Mouse (Mus musculus): Measurements from ENCODE around the gene Vmn1r6. TPM values are rescaled to one million over a fixed set of nuclear protein-coding genes. Genes with fewer than 3 reads are reported as not detected.
"Not testable (repeated sequence)": the region's sequence is repeated elsewhere in the genome, so short reads cannot be mapped to it uniquely, and the experiment has no call there.

Vmn1r6 gene
- total RNA-seq (2014; rRNA removed) (not detected in 2 replicates), polyA plus RNA-seq (2015; fragmentation: Nextera tagmentation; extraction: Ambion mirVana) (not detected in 2 replicates)

GRCm38 (mm10) chr6:56996943-56997342, at the start of gene Vmn1r6:
TSS of gene Vmn1r6 (plus strand) at chr6:56997243.
- DNase-seq (ENCODE audit: low spot score) (no peak), ATAC-seq (ENCODE audit: low FRiP score) (no peak)
- Histone ChIP-seq H3K27me3 (ENCODE audit: insufficient read depth, low read length) (no peaks in the 10 kb centered on the region), H3K4me2 (ENCODE audit: low read depth, low read length, poor library complexity, severe bottlenecking) (no peak within 1 kb of the TSS), H3K9ac (replicated peaks; ENCODE audit: low read length, poor library complexity, severe bottlenecking) (no peak within 1 kb of the TSS), H3K27ac (ENCODE audit: low read depth, low read length) (no peak within 1 kb of the TSS), H3K36me3 (ENCODE audit: insufficient read depth, low read length) (no peaks in the 10 kb centered on the region), H3K9me3 (ENCODE audit: low read length) (no peaks in the 10 kb centered on the region), H3K4me1 (ENCODE audit: insufficient read depth, low read length) (no peaks in the 10 kb centered on the region), H3K4me3 (ENCODE audit: low read depth, low read length) (no peak within 1 kb of the TSS)
- WGBS, result 84% methylated on average over 2 of the region's 2 CpGs
- no peak for TF ChIP-seq CTCF (IDR thresholded peaks at IDR 0.05)

GRCm38 (mm10) chr6:56956436-56956835, 40.6 kb upstream of the Vmn1r6 start:
- H3K9ac ChIP-seq (replicated peaks; ENCODE audit: low read length, poor library complexity, severe bottlenecking), result no peak overlapping the region
- H3K9me3 ChIP-seq (ENCODE audit: low read length), result no peaks in the 10 kb centered on the region
- ATAC-seq (ENCODE audit: low FRiP score), result no peak
- H3K27me3 ChIP-seq (ENCODE audit: insufficient read depth, low read length), result no peaks in the 10 kb centered on the region
- peak; percentile 0 for DNase-seq (ENCODE audit: low spot score)
- H3K27ac ChIP-seq (ENCODE audit: low read depth, low read length), result no peak overlapping the region
- no peak overlapping the region for H3K4me2 ChIP-seq (ENCODE audit: low read depth, low read length, poor library complexity, severe bottlenecking)
- no peaks in the 10 kb centered on the region for H3K36me3 ChIP-seq (ENCODE audit: insufficient read depth, low read length)
- 61% methylated on average over 5 of the region's 5 CpGs for WGBS
- no peak for TF ChIP-seq CTCF (IDR thresholded peaks at IDR 0.05)
- H3K4me1 ChIP-seq (ENCODE audit: insufficient read depth, low read length), result no peaks in the 10 kb centered on the region
- no peak overlapping the region for H3K4me3 ChIP-seq (ENCODE audit: low read depth, low read length)

DNA sequence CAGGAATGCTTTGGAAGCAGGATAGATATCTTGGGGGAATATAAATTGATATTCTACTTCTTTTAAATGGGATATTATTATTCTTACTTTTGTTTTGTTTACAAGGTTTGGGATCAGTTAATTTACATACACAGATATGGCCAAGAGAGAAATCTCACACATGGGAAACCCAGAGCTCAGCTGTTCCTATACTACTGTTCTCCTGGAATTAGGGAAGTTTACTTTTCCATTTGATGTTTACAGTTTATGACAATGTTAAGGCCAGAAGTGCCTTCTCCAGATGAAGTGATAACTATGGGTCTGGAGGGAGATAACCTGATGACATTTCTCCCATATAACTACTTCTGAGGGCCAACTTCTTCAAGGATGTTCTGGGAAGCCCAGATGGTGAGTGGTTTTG, 27.1 kb upstream of the Vmn1r6 start, which contains the start of gene Vmn1r5:
Gene Vmn1r5, plus strand, starts transcription at position 301 of the 400 bp plus-strand sequence.
- H3K9me3 ChIP-seq (ENCODE audit: low read length), result no peaks in the 10 kb centered on the region
- ATAC-seq (ENCODE audit: low FRiP score) (no peak), DNase-seq (ENCODE audit: low spot score) (no peak)
- no peak within 1 kb of the TSS for H3K27ac ChIP-seq (ENCODE audit: low read depth, low read length)
- H3K4me2 ChIP-seq (ENCODE audit: low read depth, low read length, poor library complexity, severe bottlenecking), result no peak within 1 kb of the TSS
- H3K4me3 ChIP-seq (ENCODE audit: low read depth, low read length), result no peak within 1 kb of the TSS
- no peaks in the 10 kb centered on the region for H3K36me3 ChIP-seq (ENCODE audit: insufficient read depth, low read length)
- no peaks in the 10 kb centered on the region for H3K4me1 ChIP-seq (ENCODE audit: insufficient read depth, low read length)
- no peak for TF ChIP-seq CTCF (IDR thresholded peaks at IDR 0.05)
- no peak within 1 kb of the TSS for H3K9ac ChIP-seq (replicated peaks; ENCODE audit: low read length, poor library complexity, severe bottlenecking)
- no peaks in the 10 kb centered on the region for H3K27me3 ChIP-seq (ENCODE audit: insufficient read depth, low read length)

GRCm38 (mm10) chr6:57025224-57025623, 28.2 kb downstream of the Vmn1r6 start, which contains the start of gene Vmn1r7:
TSS of gene Vmn1r7 (minus strand) at chr6:57025324.
- not testable (repeated sequence) for DNase-seq (ENCODE audit: low spot score); H3K4me3 ChIP-seq (ENCODE audit: low read depth, low read length); H3K27me3 ChIP-seq (ENCODE audit: insufficient read depth, low read length); H3K4me2 ChIP-seq (ENCODE audit: low read depth, low read length, poor library complexity, severe bottlenecking); H3K4me1 ChIP-seq (ENCODE audit: insufficient read depth, low read length); H3K27ac ChIP-seq (ENCODE audit: low read depth, low read length); H3K9me3 ChIP-seq (ENCODE audit: low read length); H3K36me3 ChIP-seq (ENCODE audit: insufficient read depth, low read length); H3K9ac ChIP-seq (replicated peaks; ENCODE audit: low read length, poor library complexity, severe bottlenecking); ATAC-seq (ENCODE audit: low FRiP score)
- 87% methylated on average over 2 of the region's 2 CpGs for WGBS

- Histone ChIP-seq H3K9ac (replicated peaks; ENCODE audit: low read length, poor library complexity, severe bottlenecking) (no peak within 1 kb of the TSS), H3K4me2 (ENCODE audit: low read depth, low read length, poor library complexity, severe bottlenecking) (no peak within 1 kb of the TSS), H3K27ac (ENCODE audit: low read depth, low read length) (no peak within 1 kb of the TSS), H3K4me3 (ENCODE audit: low read depth, low read length) (no peak within 1 kb of the TSS), H3K9me3 (ENCODE audit: low read length) (no peaks in the 10 kb centered on the region), H3K27me3 (ENCODE audit: insufficient read depth, low read length) (no peaks in the 10 kb centered on the region), H3K36me3 (ENCODE audit: insufficient read depth, low read length) (no peaks in the 10 kb centered on the region), H3K4me1 (ENCODE audit: insufficient read depth, low read length) (no peaks in the 10 kb centered on the region)
- DNase-seq (ENCODE audit: low spot score), result no peak
- no peak for ATAC-seq (ENCODE audit: low FRiP score)
- TF ChIP-seq CTCF (IDR thresholded peaks at IDR 0.05), result no peak
Measured at GRCm38 (mm10) chr6:57031984-57032383, 34.9 kb downstream of the Vmn1r6 start, which contains the start of gene Vmn1r8. TSS of gene Vmn1r8 (plus strand) at chr6:57032284.

GRCm38 (mm10) chr6:57034674-57035073, 37.6 kb downstream of the Vmn1r6 start:
- no peak for DNase-seq (ENCODE audit: low spot score)
- H3K27ac ChIP-seq (ENCODE audit: low read depth, low read length), result no peak overlapping the region
- no peaks in the 10 kb centered on the region for H3K9me3 ChIP-seq (ENCODE audit: low read length)
- no peak overlapping the region for H3K9ac ChIP-seq (replicated peaks; ENCODE audit: low read length, poor library complexity, severe bottlenecking)
- H3K4me3 ChIP-seq (ENCODE audit: low read depth, low read length), result no peak overlapping the region
- WGBS, result 84% methylated on average over 2 of the region's 2 CpGs
- no peak overlapping the region for H3K4me2 ChIP-seq (ENCODE audit: low read depth, low read length, poor library complexity, severe bottlenecking)
- no peak for ATAC-seq (ENCODE audit: low FRiP score)
- H3K4me1 ChIP-seq (ENCODE audit: insufficient read depth, low read length), result no peaks in the 10 kb centered on the region
- no peaks in the 10 kb centered on the region for H3K36me3 ChIP-seq (ENCODE audit: insufficient read depth, low read length)
- TF ChIP-seq CTCF (IDR thresholded peaks at IDR 0.05), result no peak
- H3K27me3 ChIP-seq (ENCODE audit: insufficient read depth, low read length), result no peaks in the 10 kb centered on the region

Other genes with a start within 250 kb of the Vmn1r6 start
- gene Kbtbd2, start 199.4 kb upstream of the Vmn1r6 start, total RNA-seq (2014; rRNA removed), result 36.9 and 50.1 TPM in 2 replicates
- gene Kbtbd2, start 199.4 kb upstream of the Vmn1r6 start, polyA plus RNA-seq (2015; fragmentation: Nextera tagmentation; extraction: Ambion mirVana), result 15.9 and 18.4 TPM in 2 replicates
- 44.8 and 46.5 TPM in 2 replicates for gene Fkbp9, start 165.2 kb upstream of the Vmn1r6 start, total RNA-seq (2014; rRNA removed)
- gene Fkbp9, start 165.2 kb upstream of the Vmn1r6 start, polyA plus RNA-seq (2015; fragmentation: Nextera tagmentation; extraction: Ambion mirVana), result 31.9 and 36.7 TPM in 2 replicates
- 83.2 and 98.4 TPM in 2 replicates for gene Nt5c3, start 73.3 kb upstream of the Vmn1r6 start, total RNA-seq (2014; rRNA removed)
- gene Nt5c3, start 73.3 kb upstream of the Vmn1r6 start, polyA plus RNA-seq (2015; fragmentation: Nextera tagmentation; extraction: Ambion mirVana), result 181 and 182 TPM in 2 replicates
- gene Vmn1r4, start 73.2 kb upstream of the Vmn1r6 start, total RNA-seq (2014; rRNA removed), result 0.33 and 1.7 TPM in 2 replicates
- gene Vmn1r4, start 73.2 kb upstream of the Vmn1r6 start, polyA plus RNA-seq (2015; fragmentation: Nextera tagmentation; extraction: Ambion mirVana), result 0.46 and 0.88 TPM in 2 replicates
- gene Vmn1r5, start 27.0 kb upstream of the Vmn1r6 start, total RNA-seq (2014; rRNA removed), result not detected in 2 replicates
- gene Vmn1r5, start 27.0 kb upstream of the Vmn1r6 start, polyA plus RNA-seq (2015; fragmentation: Nextera tagmentation; extraction: Ambion mirVana), result not detected in 2 replicates
- gene Vmn1r7, start 28.1 kb downstream of the Vmn1r6 start, total RNA-seq (2014; rRNA removed), result not detected in 2 replicates
- not detected in 2 replicates for gene Vmn1r7, start 28.1 kb downstream of the Vmn1r6 start, polyA plus RNA-seq (2015; fragmentation: Nextera tagmentation; extraction: Ambion mirVana)
- not detected in 2 replicates for gene Vmn1r8, start 35.0 kb downstream of the Vmn1r6 start, total RNA-seq (2014; rRNA removed)
- gene Vmn1r8, start 35.0 kb downstream of the Vmn1r6 start, polyA plus RNA-seq (2015; fragmentation: Nextera tagmentation; extraction: Ambion mirVana), result not detected in 2 replicates
- not detected in 2 replicates for gene Vmn1r9, start 69.5 kb downstream of the Vmn1r6 start, total RNA-seq (2014; rRNA removed)
- not detected in 2 replicates for gene Vmn1r9, start 69.5 kb downstream of the Vmn1r6 start, polyA plus RNA-seq (2015; fragmentation: Nextera tagmentation; extraction: Ambion mirVana)
- gene Vmn1r10, start 112.2 kb downstream of the Vmn1r6 start, total RNA-seq (2014; rRNA removed), result not detected in 2 replicates
- gene Vmn1r10, start 112.2 kb downstream of the Vmn1r6 start, polyA plus RNA-seq (2015; fragmentation: Nextera tagmentation; extraction: Ambion mirVana), result not detected in 2 replicates
- not detected in 2 replicates for gene Vmn1r11, start 136.2 kb downstream of the Vmn1r6 start, total RNA-seq (2014; rRNA removed)
- not detected in 2 replicates for gene Vmn1r11, start 136.2 kb downstream of the Vmn1r6 start, polyA plus RNA-seq (2015; fragmentation: Nextera tagmentation; extraction: Ambion mirVana)
- not detected in 2 replicates for gene Vmn1r12, start 159.7 kb downstream of the Vmn1r6 start, total RNA-seq (2014; rRNA removed)
- not detected in 2 replicates for gene Vmn1r12, start 159.7 kb downstream of the Vmn1r6 start, polyA plus RNA-seq (2015; fragmentation: Nextera tagmentation; extraction: Ambion mirVana)
- not detected in 2 replicates for gene Vmn1r13, start 206.0 kb downstream of the Vmn1r6 start, total RNA-seq (2014; rRNA removed)
- not detected in 2 replicates for gene Vmn1r13, start 206.0 kb downstream of the Vmn1r6 start, polyA plus RNA-seq (2015; fragmentation: Nextera tagmentation; extraction: Ambion mirVana)
- gene Vmn1r14, start 234.4 kb downstream of the Vmn1r6 start, total RNA-seq (2014; rRNA removed), result not detected in 2 replicates
- not detected in 2 replicates for gene Vmn1r14, start 234.4 kb downstream of the Vmn1r6 start, polyA plus RNA-seq (2015; fragmentation: Nextera tagmentation; extraction: Ambion mirVana)